8 mouse cellular contexts compared by ENCODE assay signal in genomic region chr1:86360441-86360840, GRCm38 (mm10). TPM values are rescaled to one million over a fixed set of nuclear protein-coding genes. Genes with fewer than 3 reads are reported as not detected.
DNase-seq lines count a peak whose midpoint lies in the region; ATAC-seq and TF ChIP-seq lines count a peak whose summit lies in the region.

No protein-coding gene starts in this region.

- no peak for ATAC-seq in erythroblast, adult 5-6 weeks (replicated peaks; ENCODE audit: low FRiP score, poor library complexity, severe bottlenecking)
- ATAC-seq in forebrain, embryonic 13.5 days: no peak
- no peak for ATAC-seq in liver, embryonic 14.5 days (ENCODE audit: insufficient read depth)

- H3K9ac ChIP-seq in forebrain, embryonic 13.5 days: peak overlapping the region; percentile 94
- peak overlapping the region; percentile 92 for H3K9ac ChIP-seq in liver, embryonic 14.5 days (replicated peaks)

- H3K36me3 ChIP-seq in erythroblast, embryonic 14.5 days (ENCODE audit: control insufficient read depth): peaks cover 29% of the 10 kb centered on the region
- peaks cover 22% of the 10 kb centered on the region for H3K36me3 ChIP-seq in forebrain, embryonic 13.5 days (ENCODE audit: poor library complexity, severe bottlenecking)
- H3K36me3 ChIP-seq in liver, embryonic 14.5 days (replicated peaks; ENCODE audit: control insufficient read depth, insufficient read depth, low read depth): peaks cover 25% of the 10 kb centered on the region

- no peaks in the 10 kb centered on the region for H3K27me3 ChIP-seq in erythroblast, embryonic 14.5 days (ENCODE audit: control insufficient read depth)
- H3K27me3 ChIP-seq in forebrain, embryonic 13.5 days: no peaks in the 10 kb centered on the region
- no peaks in the 10 kb centered on the region for H3K27me3 ChIP-seq in liver, embryonic 14.5 days (ENCODE audit: control insufficient read depth, insufficient read depth, low read length)

- no peak overlapping the region for H3K27ac ChIP-seq in forebrain, embryonic 13.5 days
- peak overlapping the region; percentile 66 for H3K27ac ChIP-seq in liver, embryonic 14.5 days

- H3K4me2 ChIP-seq in forebrain, embryonic 13.5 days: peak overlapping the region; percentile 90
- H3K4me2 ChIP-seq in liver, embryonic 14.5 days (ENCODE audit: low read depth): peak overlapping the region; percentile 84

- peaks cover 57% of the 10 kb centered on the region for H3K4me1 ChIP-seq in erythroblast, embryonic 14.5 days (ENCODE audit: control insufficient read depth)
- H3K4me1 ChIP-seq in forebrain, embryonic 13.5 days: peaks cover 22% of the 10 kb centered on the region
- H3K4me1 ChIP-seq in liver, embryonic 14.5 days (replicated peaks; ENCODE audit: control insufficient read depth in 2 of 2, insufficient read depth in 2 of 2, low read length in 1 of 2): peaks cover 9 to 23% of the 10 kb centered on the region in 2 experiments

- no peak for TF ChIP-seq CTCF in liver, embryonic 14.5 days (IDR thresholded peaks at IDR 0.05; ENCODE audit: low read depth)

- DNase-seq in 416B (ENCODE audit: low read depth): peak; percentile 50
- DNase-seq in liver, embryonic 14.5 days (ENCODE audit: low read depth in 3 of 3, low spot score in 3 of 3): no peak
- no peak for DNase-seq in frontal cortex, postnatal 14 days (ENCODE audit: low spot score in 2 of 2)
- no peak for DNase-seq in cerebellum, postnatal 4 days (ENCODE audit: low spot score in 2 of 2)
- DNase-seq in left cerebral cortex, postnatal 10 days (ENCODE audit: extremely low spot score in 1 of 2, low spot score in 2 of 2): no peak

- no peaks in the 10 kb centered on the region for H3K9me3 ChIP-seq in erythroblast, embryonic 14.5 days (ENCODE audit: control insufficient read depth, low read length)
- H3K9me3 ChIP-seq in forebrain, embryonic 13.5 days (replicated peaks): no peaks in the 10 kb centered on the region
- H3K9me3 ChIP-seq in liver, embryonic 14.5 days (ENCODE audit: control insufficient read depth, low read length): no peaks in the 10 kb centered on the region

- TF ChIP-seq EP300 in liver, embryonic 14.5 days (IDR thresholded peaks at IDR 0.05; ENCODE audit: low read depth): no peak

- intact Hi-C loops in left cerebral cortex, postnatal 10 days (cut with DNase I): no loop called here

- peak overlapping the region; percentile 91 for H3K4me3 ChIP-seq in erythroblast, embryonic 14.5 days (replicated peaks)
- H3K4me3 ChIP-seq in forebrain, embryonic 13.5 days: peak overlapping the region; percentile 91
- H3K4me3 ChIP-seq in liver, embryonic 14.5 days (ENCODE audit: insufficient read depth in 1 of 2, low read depth in 2 of 2, low read length in 2 of 2): peak overlapping the region; percentile 93

- WGBS in forebrain, embryonic 13.5 days: 21% methylated on average over 12 of the region's 12 CpGs
- WGBS in liver, embryonic 14.5 days (ENCODE audit: insufficient replicate concordance): 8% methylated on average over 12 of the region's 12 CpGs

RNA-seq across cellular contexts. Expression of gene Ncl, which starts 1.2 kb away (rescaled TPM):
- polyA plus RNA-seq in erythroblast, embryonic 14.5 days (2012): 62.6 and 76.8 TPM in 2 replicates
- total RNA-seq in erythroblast, adult 5-6 weeks (2015; ENCODE audit: low replicate concordance): 120 and 123 TPM in 2 replicates
- total RNA-seq in erythroblast, adult 5-6 weeks (2017; ENCODE audit: low replicate concordance): 80.3 and 144 TPM in 2 replicates
- 285 and 294 TPM in 2 replicates for polyA plus RNA-seq in forebrain, embryonic 13.5 days (2015; fragmentation: Nextera tagmentation; extraction: Ambion mirVana)
- polyA plus RNA-seq in liver, embryonic 14.5 days (2012; rRNA removed): 57.4 and 208 TPM in 2 replicates
- 192 and 224 TPM in 2 replicates for polyA plus RNA-seq in liver, embryonic 14.5 days (2014; fragmentation: Nextera tagmentation; extraction: Ambion mirVana)
- total RNA-seq in left cerebral cortex, postnatal 10 days (2021): 100 to 1,000 TPM; 177 to 184 TPM

RNA-seq across cellular contexts. Expression of gene B3gnt7, which starts 57.8 kb away (rescaled TPM):
- 0.03 and 0.05 TPM in 2 replicates for polyA plus RNA-seq in erythroblast, embryonic 14.5 days (2012)
- 1.3 TPM in 1 of 2 replicates, not detected in the other for total RNA-seq in erythroblast, adult 5-6 weeks (2015; ENCODE audit: low replicate concordance)
- not detected in 2 replicates for total RNA-seq in erythroblast, adult 5-6 weeks (2017; ENCODE audit: low replicate concordance)
- polyA plus RNA-seq in forebrain, embryonic 13.5 days (2015; fragmentation: Nextera tagmentation; extraction: Ambion mirVana): 1.5 and 2.1 TPM in 2 replicates
- polyA plus RNA-seq in liver, embryonic 14.5 days (2012; rRNA removed): 1.1 and 1.5 TPM in 2 replicates
- 1.0 and 1.6 TPM in 2 replicates for polyA plus RNA-seq in liver, embryonic 14.5 days (2014; fragmentation: Nextera tagmentation; extraction: Ambion mirVana)
- 1 to 10 TPM; 2.4 to 3.1 TPM for total RNA-seq in left cerebral cortex, postnatal 10 days (2021)
